In the genomic region with DNA sequence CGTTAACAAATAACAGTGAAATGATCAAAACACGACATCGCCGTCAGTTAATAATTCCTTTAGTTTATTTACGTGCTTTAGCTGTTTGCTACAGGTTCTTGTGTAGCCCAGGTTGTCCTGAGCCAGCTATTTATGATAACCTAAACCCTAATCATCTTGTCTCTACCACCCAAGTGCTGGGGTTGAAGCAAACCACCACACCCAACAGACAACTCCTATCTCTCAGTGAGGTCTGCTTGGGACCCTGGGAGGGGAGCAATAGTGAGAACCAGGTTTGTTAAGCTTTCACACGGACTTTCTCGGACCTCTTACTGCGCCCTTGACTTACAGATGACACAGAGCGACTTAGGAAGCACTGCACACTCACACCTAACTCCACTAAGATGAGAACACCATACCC, we compare ENCODE assay signal across 20 mouse cellular contexts. TPM values are rescaled to one million over a fixed set of nuclear protein-coding genes. Genes with fewer than 3 reads are reported as not detected.
"Had no signal": no experiment of that assay in that cellular context is flagged by ENCODE, and none has a peak within 500 bp of the region (broad histone marks: within the 10 kb centered on the region; RNA-seq: fewer than 3 reads in every experiment).

No protein-coding gene starts in this region.

- H3K27me3 ChIP-seq: kidney, embryonic 15.5 days; megakaryocyte, embryonic 14.5 days; stomach, embryonic 15.5 days had no signal

- H3K9me3 ChIP-seq: kidney, embryonic 15.5 days; megakaryocyte, embryonic 14.5 days; stomach, embryonic 15.5 days had no signal

- H3K4me2 ChIP-seq: kidney, embryonic 15.5 days; lung, embryonic 14.5 days; midbrain, embryonic 11.5 days; stomach, embryonic 15.5 days had no signal

- DNase-seq: kidney, adult 18-20 months; kidney, postnatal 10 days; kidney, postnatal 36 days; layer of hippocampus, postnatal 36 days; lung, embryonic 14.5 days; midbrain, embryonic 14.5 days; right cerebral cortex, postnatal 14 days; right cerebral cortex, postnatal 4 days; spleen, adult 18-20 months; thymus, postnatal 25 days had no signal

- ATAC-seq: inflammation-experienced regulatory T-cells, adult 6 months; intestine, embryonic 16.5 days; lung, postnatal 0 days had no signal

- H3K4me3 ChIP-seq: kidney, embryonic 15.5 days; left cerebral cortex, adult 2 months; megakaryocyte, embryonic 14.5 days; stomach, embryonic 15.5 days had no signal

- H3K27ac ChIP-seq: kidney, embryonic 15.5 days; left cerebral cortex, adult 2 months; macrophage; stomach, embryonic 15.5 days had no signal

- H3K9ac ChIP-seq: kidney, embryonic 15.5 days; lung, embryonic 14.5 days; stomach, embryonic 15.5 days had no signal

- H3K4me1 ChIP-seq: stomach, embryonic 15.5 days had no signal

RNA-seq across cellular contexts. Expression of gene Endou, which starts 47.0 kb away (rescaled TPM):
- polyA plus RNA-seq: inflammation-experienced regulatory T-cells, adult 6 months; lung, embryonic 14.5 days; neural tube, embryonic 14.5 days had no signal
